Mouse (Mus musculus) forebrain, embryonic 12.5 days (tissue): ENCODE data around the gene Itgal. TPM values are rescaled to one million over a fixed set of nuclear protein-coding genes. Genes with fewer than 3 reads are reported as not detected.

Source experiments
- ATAC-seq: fragments of 200-750 bp; cut with Nextera tagmentation; 2 replicates; pipeline ENCODE4 v1.8.0; 2017; ENCODE audit warnings: moderate TSS enrichment; ENCODE audit not compliant: low FRiP score
- H3K27ac ChIP-seq: fragments of 300-500 bp; sonication (generic); 2 replicates; pipeline ENCODE4 v1.5.1; 2016; ENCODE audit warnings: mild to moderate bottlenecking
- H3K27me3 ChIP-seq: fragments of 300-500 bp; sonication (generic); 2 replicates; pipeline ENCODE4 v1.6.1; 2016; ENCODE audit warnings: mild to moderate bottlenecking
- H3K36me3 ChIP-seq: fragments of 300-500 bp; sonication (generic); replicated peaks from 2 replicates; pipeline ENCODE4 v1.6.1; 2016; ENCODE audit warnings: mild to moderate bottlenecking
- H3K4me1 ChIP-seq: fragments of 300-500 bp; sonication (generic); 2 replicates; pipeline ENCODE4 v1.6.1; 2016
- H3K4me2 ChIP-seq: fragments of 300-500 bp; sonication (generic); 2 replicates; pipeline ENCODE4 v1.6.1; 2016; ENCODE audit warnings: mild to moderate bottlenecking, moderate library complexity
- H3K4me3 ChIP-seq: fragments of 300-500 bp; sonication (generic); replicated peaks from 2 replicates; pipeline ENCODE4 v1.5.1; 2016; ENCODE audit warnings: mild to moderate bottlenecking
- H3K9ac ChIP-seq: fragments of 300-500 bp; sonication (generic); 2 replicates; pipeline ENCODE4 v1.6.1; 2016; ENCODE audit warnings: mild to moderate bottlenecking
- H3K9me3 ChIP-seq: fragments of 300-500 bp; sonication (generic); 2 replicates; pipeline ENCODE4 v1.6.1; 2016
- WGBS: fragments of 180-500 bp; shearing (Covaris S2); methylation state at CpG from one replicate; pipeline ENCODE4 v1.1.7; 2016; 5-methylcytosine and 5-hydroxymethylcytosine counted together
- polyA plus RNA-seq: library from polyadenylated mRNA; unstranded; fragments of >200 nt; fragmentation: Nextera tagmentation; extraction: Ambion mirVana; gene quantifications from 2 replicates; pipeline ENCODE4 v1.2.1, GENCODE M21; 2016

The Itgal gene
- polyA plus RNA-seq, 1 experiment from 2014 or later, result 0.47 TPM

DNA sequence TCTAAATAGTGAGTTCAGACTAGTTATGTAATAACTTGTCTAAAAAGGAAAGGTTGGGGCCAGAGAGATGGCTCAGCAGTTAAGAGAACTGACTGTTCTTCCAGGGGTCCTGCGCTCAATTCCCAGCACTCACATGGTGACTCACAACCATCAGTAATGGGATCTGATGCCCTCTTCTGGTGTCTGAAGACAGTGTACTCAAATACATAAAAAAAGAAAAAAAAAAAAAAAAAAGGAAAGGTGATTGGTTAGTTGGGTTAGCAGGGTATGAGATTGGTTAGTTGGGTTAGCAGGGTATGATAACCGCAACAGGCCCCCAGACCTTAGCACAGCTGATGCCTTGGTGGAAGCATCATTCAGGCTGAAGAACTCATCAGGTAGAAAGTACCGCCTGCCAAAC, 32.5 kb upstream of the Itgal start:
- H3K36me3 ChIP-seq, result no peaks in the 10 kb centered on the region
- H3K4me3 ChIP-seq, result no peak overlapping the region
- no peaks in the 10 kb centered on the region for H3K9me3 ChIP-seq
- ATAC-seq, result no peak
- H3K27ac ChIP-seq, result no peak overlapping the region
- no peak overlapping the region for H3K4me2 ChIP-seq
- no peaks in the 10 kb centered on the region for H3K27me3 ChIP-seq
- H3K9ac ChIP-seq, result no peak overlapping the region
- 95% methylated on average over 3 of the region's 3 CpGs for WGBS
- peaks cover 19% of the 10 kb centered on the region for H3K4me1 ChIP-seq

- no peak overlapping the region for H3K4me2 ChIP-seq
- WGBS, result 88% methylated on average over 2 of the region's 2 CpGs
- ATAC-seq, result no peak
These were observed 25.8 kb upstream of the Itgal start for GRCm38 (mm10) chr7:127270256-127270655.

GRCm38 (mm10) chr7:127270666-127271065, 25.4 kb upstream of the Itgal start:
- no peak for ATAC-seq
- peaks cover 14% of the 10 kb centered on the region for H3K4me1 ChIP-seq
- H3K4me2 ChIP-seq, result no peak overlapping the region
- WGBS, result 93% methylated on average over 5 of the region's 5 CpGs
- H3K9ac ChIP-seq, result no peak overlapping the region
- peaks cover 18% of the 10 kb centered on the region for H3K36me3 ChIP-seq
- no peaks in the 10 kb centered on the region for H3K27me3 ChIP-seq
- no peaks in the 10 kb centered on the region for H3K9me3 ChIP-seq
- no peak overlapping the region for H3K4me3 ChIP-seq
- no peak overlapping the region for H3K27ac ChIP-seq

More at GRCm38 (mm10) chr7:127270256-127270655, 25.8 kb upstream of the Itgal start:
- no peaks in the 10 kb centered on the region for H3K27me3 ChIP-seq
- peaks cover 18% of the 10 kb centered on the region for H3K36me3 ChIP-seq
- no peak overlapping the region for H3K27ac ChIP-seq
- H3K9me3 ChIP-seq, result no peaks in the 10 kb centered on the region
- H3K4me1 ChIP-seq, result peaks cover 14% of the 10 kb centered on the region
- H3K4me3 ChIP-seq, result no peak overlapping the region
- no peak overlapping the region for H3K9ac ChIP-seq

- Histone ChIP-seq H3K9me3 (no peaks in the 10 kb centered on the region), H3K4me2 (no peak overlapping the region), H3K9ac (no peak overlapping the region), H3K27me3 (no peaks in the 10 kb centered on the region), H3K4me3 (no peak overlapping the region), H3K4me1 (peaks cover 14% of the 10 kb centered on the region), H3K27ac (no peak overlapping the region), H3K36me3 (peaks cover 18% of the 10 kb centered on the region)
- no peak for ATAC-seq
- 94% methylated on average over 4 of the region's 4 CpGs for WGBS
These were observed 25.0 kb upstream of the Itgal start for GRCm38 (mm10) chr7:127271093-127271492.

- no peak overlapping the region for H3K27ac ChIP-seq
- H3K4me2 ChIP-seq, result peak overlapping the region; percentile 94
- H3K36me3 ChIP-seq, result peaks cover 18% of the 10 kb centered on the region
- no peaks in the 10 kb centered on the region for H3K27me3 ChIP-seq
- WGBS, result 97% methylated on average over 15 of the region's 15 CpGs
- H3K4me3 ChIP-seq, result peak overlapping the region; percentile 83; the same call in 1 of the 2 replicates
- peaks cover 14% of the 10 kb centered on the region for H3K4me1 ChIP-seq
- H3K9ac ChIP-seq, result no peak overlapping the region
- H3K9me3 ChIP-seq, result no peaks in the 10 kb centered on the region
- no peak for ATAC-seq
These were observed 23.5 kb upstream of the Itgal start for GRCm38 (mm10) chr7:127272566-127272965.

DNA sequence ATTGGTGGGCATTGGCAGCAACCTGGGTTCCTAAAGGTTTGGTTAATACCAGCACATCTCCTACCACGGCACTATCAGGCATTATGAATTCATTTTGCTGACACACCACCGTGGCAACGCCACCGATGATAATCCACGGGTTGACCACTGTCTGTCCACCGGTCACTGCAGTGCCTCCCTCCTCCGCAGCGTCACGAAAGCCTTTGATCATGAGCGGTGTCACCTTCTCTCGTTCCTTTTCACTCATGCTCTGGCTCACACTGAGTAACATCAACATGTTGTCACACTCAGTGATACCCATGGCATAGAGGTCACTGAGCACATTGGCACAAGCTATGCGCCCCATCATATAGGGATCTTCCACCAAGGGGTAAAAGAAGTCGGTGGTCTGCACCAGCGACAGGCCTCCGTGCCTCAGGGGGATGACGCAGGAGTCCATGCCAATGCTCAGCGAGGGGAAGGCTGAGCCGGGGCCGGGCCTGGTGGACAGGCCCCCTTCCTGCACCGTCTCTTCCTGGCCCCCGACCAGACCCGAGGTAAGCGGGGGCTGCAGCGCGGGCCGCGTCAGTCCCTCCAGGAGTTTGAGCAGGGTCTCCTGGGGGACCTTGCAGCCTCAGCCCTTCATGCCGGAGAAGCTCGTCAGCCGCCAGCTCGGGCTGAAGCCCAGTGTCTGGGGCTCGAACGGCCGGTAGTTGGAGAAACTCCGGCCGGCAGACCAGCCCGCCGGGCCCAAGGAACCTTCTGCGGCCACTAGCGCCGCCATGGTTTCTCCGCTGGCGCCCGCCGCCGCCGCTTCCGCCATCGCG, 22.7 kb upstream of the Itgal start:
- Histone ChIP-seq H3K4me3 (peak overlapping the region; percentile 83), H3K27ac (peak overlapping the region; percentile 80), H3K9ac (peak overlapping the region; percentile 91), H3K4me1 (peaks cover 14% of the 10 kb centered on the region), H3K4me2 (peak overlapping the region; percentile 94), H3K36me3 (peaks cover 18% of the 10 kb centered on the region), H3K9me3 (no peaks in the 10 kb centered on the region), H3K27me3 (no peaks in the 10 kb centered on the region)
- 20% methylated on average over 46 of the region's 50 CpGs for WGBS
- peak; percentile 76 for ATAC-seq

DNA sequence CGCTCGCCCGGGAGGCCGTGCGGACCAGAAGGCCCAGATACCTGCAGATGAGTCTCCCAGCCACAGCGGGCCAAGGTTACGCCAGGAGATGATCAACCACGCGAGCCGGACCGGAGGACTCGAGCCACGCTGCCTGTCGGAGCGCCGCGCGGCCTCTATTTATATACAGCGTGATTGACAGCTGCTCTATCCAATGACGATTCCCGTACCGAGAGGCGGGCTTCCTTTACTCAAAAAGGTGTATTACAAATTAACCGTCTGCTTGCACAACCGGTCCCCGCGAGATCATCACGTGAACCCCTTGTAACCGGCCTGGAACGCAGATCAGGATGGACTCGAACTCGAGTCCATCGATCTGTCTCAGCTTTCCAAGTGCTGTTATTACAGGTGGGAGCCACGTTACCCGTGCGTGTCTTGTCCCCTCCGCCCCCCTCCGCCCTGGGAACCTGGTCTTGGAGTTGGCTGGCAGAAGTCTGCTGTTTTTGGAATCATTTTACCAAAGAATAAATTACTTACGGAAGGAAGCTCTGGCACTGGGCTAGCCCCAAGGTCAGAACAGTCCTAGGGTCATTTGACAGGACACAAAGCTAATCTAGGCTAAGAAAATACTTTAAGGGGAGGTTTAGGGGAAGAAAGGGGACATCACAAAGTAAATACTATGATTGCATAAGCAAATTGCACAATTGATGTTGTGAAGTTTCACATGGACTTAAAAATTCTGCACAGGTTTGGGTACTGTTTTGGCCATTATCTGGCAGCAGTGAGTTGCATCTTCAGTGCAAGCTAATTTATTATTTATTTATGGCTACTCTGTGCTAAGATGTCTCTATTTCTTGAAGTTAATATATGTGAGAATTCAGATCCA, 21.9 kb upstream of the Itgal start, which contains the start of gene Sephs2:
TSS of gene Sephs2 (minus strand) at position 131 of the 865 bp plus-strand sequence.
- Histone ChIP-seq H3K36me3 (peaks cover 17% of the 10 kb centered on the region), H3K4me2 (peak within 1 kb of the TSS; percentile 94), H3K27ac (peak within 1 kb of the TSS; percentile 80), H3K4me3 (peak within 1 kb of the TSS; percentile 83), H3K9ac (peak within 1 kb of the TSS; percentile 91), H3K27me3 (no peaks in the 10 kb centered on the region), H3K9me3 (no peaks in the 10 kb centered on the region), H3K4me1 (peaks cover 14% of the 10 kb centered on the region)
- peak; percentile 91 for ATAC-seq
- 3% methylated on average over 39 of the region's 39 CpGs for WGBS

GRCm38 (mm10) chr7:127276519-127276961, 19.5 kb upstream of the Itgal start:
- ATAC-seq, result no peak
- Histone ChIP-seq H3K9me3 (no peaks in the 10 kb centered on the region), H3K4me2 (no peak overlapping the region), H3K27ac (no peak overlapping the region), H3K9ac (no peak overlapping the region), H3K4me1 (peaks cover 14% of the 10 kb centered on the region), H3K4me3 (no peak overlapping the region), H3K27me3 (no peaks in the 10 kb centered on the region), H3K36me3 (peaks cover 4% of the 10 kb centered on the region)
- WGBS, result 74% methylated on average over 5 of the region's 5 CpGs

DNA sequence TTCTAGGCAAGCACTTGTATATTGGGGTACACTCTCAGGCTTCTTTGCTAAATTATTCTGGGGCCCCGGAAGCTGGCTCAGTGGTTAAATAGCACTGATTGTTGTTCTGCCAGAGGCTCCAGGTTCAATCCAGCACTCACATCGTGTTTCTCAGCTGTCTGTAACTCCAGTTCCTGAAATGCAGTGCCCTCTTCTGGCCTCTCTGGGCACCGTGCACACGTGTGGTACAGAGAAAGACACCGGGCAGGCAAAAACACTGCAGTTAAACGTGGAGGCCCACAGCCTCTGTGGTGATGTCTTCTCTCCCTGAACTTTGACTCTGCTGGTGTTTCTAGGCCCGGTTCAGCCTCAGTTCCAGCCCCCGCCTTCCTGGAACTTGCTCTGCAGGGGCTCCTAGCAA, 17.7 kb upstream of the Itgal start:
- 24% methylated on average over 8 of the region's 8 CpGs for WGBS
- Histone ChIP-seq H3K27me3 (no peaks in the 10 kb centered on the region), H3K4me2 (no peak overlapping the region), H3K4me1 (peaks cover 3% of the 10 kb centered on the region), H3K9ac (peak overlapping the region; percentile 18; the same call in 1 of the 2 replicates), H3K36me3 (no peaks in the 10 kb centered on the region), H3K9me3 (no peaks in the 10 kb centered on the region), H3K27ac (no peak overlapping the region), H3K4me3 (no peak overlapping the region)
- no peak; the same call in 1 of the 2 replicates for ATAC-seq

GRCm38 (mm10) chr7:127280092-127280491, 16.0 kb upstream of the Itgal start:
- WGBS, result 82% methylated on average over 3 of the region's 3 CpGs
- no peaks in the 10 kb centered on the region for H3K9me3 ChIP-seq
- no peak for ATAC-seq
- no peak overlapping the region for H3K4me3 ChIP-seq
- H3K27me3 ChIP-seq, result no peaks in the 10 kb centered on the region; the same call in 1 of the 2 replicates
- no peaks in the 10 kb centered on the region for H3K36me3 ChIP-seq
- no peaks in the 10 kb centered on the region for H3K4me1 ChIP-seq
- H3K9ac ChIP-seq, result no peak overlapping the region
- H3K4me2 ChIP-seq, result no peak overlapping the region
- no peak overlapping the region for H3K27ac ChIP-seq

GRCm38 (mm10) chr7:127281114-127281513, 14.9 kb upstream of the Itgal start:
- Histone ChIP-seq H3K4me2 (no peak overlapping the region), H3K27me3 (no peaks in the 10 kb centered on the region; the same call in 1 of the 2 replicates), H3K4me1 (no peaks in the 10 kb centered on the region), H3K27ac (no peak overlapping the region), H3K36me3 (no peaks in the 10 kb centered on the region), H3K9ac (no peak overlapping the region), H3K9me3 (no peaks in the 10 kb centered on the region), H3K4me3 (no peak overlapping the region)
- 74% methylated on average over 4 of the region's 4 CpGs for WGBS
- ATAC-seq, result no peak

- 100% methylated on average over 2 of the region's 2 CpGs for WGBS
- Histone ChIP-seq H3K27ac (no peak overlapping the region), H3K9me3 (0 out of 2 replicates have a peak, but pooled peaks cover 6% of the 10 kb centered on the region), H3K4me3 (no peak overlapping the region), H3K4me1 (no peaks in the 10 kb centered on the region), H3K36me3 (no peaks in the 10 kb centered on the region), H3K4me2 (no peak overlapping the region), H3K27me3 (no peaks in the 10 kb centered on the region; the same call in 1 of the 2 replicates), H3K9ac (no peak overlapping the region)
- no peak for ATAC-seq
These were observed 13.9 kb upstream of the Itgal start for GRCm38 (mm10) chr7:127282190-127282589.
